Comparison of ENCODE assay signal across 12 mouse cellular contexts in genomic region chr7:115362117-115362516, GRCm38 (mm10).
"Had no signal": no experiment of that assay in that cellular context is flagged by ENCODE, and none has a peak within 500 bp of the region (broad histone marks: within the 10 kb centered on the region; RNA-seq: fewer than 3 reads in every experiment).

No protein-coding gene starts in this region.

- H3K4me2 ChIP-seq: kidney, embryonic 15.5 days; liver, embryonic 11.5 days; lung, embryonic 15.5 days; neural tube, embryonic 12.5 days had no signal

- H3K9me3 ChIP-seq: kidney, embryonic 15.5 days; limb, embryonic 10.5 days; lung, embryonic 15.5 days; neural tube, embryonic 12.5 days had no signal

- H3K4me3 ChIP-seq: kidney, embryonic 15.5 days; limb, embryonic 10.5 days; lung, embryonic 15.5 days; neural tube, embryonic 12.5 days had no signal

- H3K9ac ChIP-seq: kidney, embryonic 15.5 days; lung, embryonic 15.5 days; neural tube, embryonic 12.5 days had no signal

- H3K36me3 ChIP-seq: kidney, embryonic 15.5 days; limb, embryonic 10.5 days; lung, embryonic 15.5 days; neural tube, embryonic 12.5 days had no signal

- H3K4me1 ChIP-seq: neural tube, embryonic 12.5 days had no signal

- H3K27me3 ChIP-seq: lung, embryonic 15.5 days; neural tube, embryonic 12.5 days had no signal

- H3K27ac ChIP-seq: kidney, embryonic 15.5 days; limb, embryonic 10.5 days; lung, embryonic 15.5 days; neural tube, embryonic 12.5 days had no signal

- DNase-seq: kidney, adult 18-20 months; kidney, postnatal 14 days; layer of hippocampus, postnatal 36 days; midbrain, embryonic 14.5 days; right cerebral cortex, postnatal 4 days; spleen, adult 18-20 months; thymus, postnatal 4 days had no signal
